Mouse (Mus musculus) testis, adult 2 months (tissue): ENCODE data around the gene Col6a4.

Experiments used
- CTCF ChIP-seq: fragments of 200-500 bp; IDR thresholded peaks from 2 replicates; pipeline ENCODE4 v1.5.1; 2012; ENCODE audit warnings: low read depth, mild to moderate bottlenecking, inconsistent platforms, low read length, moderate library complexity; ENCODE audit not compliant: control insufficient read depth, insufficient read depth, insufficient replicate concordance
- POLR2A ChIP-seq: fragments of 200-500 bp; IDR thresholded peaks from 2 replicates; pipeline ENCODE4 v1.6.1; 2012; ENCODE audit warnings: low read depth, mild to moderate bottlenecking, inconsistent platforms, low read length, moderate library complexity; ENCODE audit not compliant: control insufficient read depth

GRCm38 (mm10) chr9:105976871-105977270 is 119.7 kb downstream of the Col6a4 start:
- no peak for TF ChIP-seq CTCF
- TF ChIP-seq POLR2A, result no peak
